Mouse (Mus musculus) brown adipose tissue, adult 24 weeks (tissue): ENCODE measurements around the gene Kcnmb1. TPM values are rescaled to one million over a fixed set of nuclear protein-coding genes. Genes with fewer than 3 reads are reported as not detected.

Source experiments
- H3K27ac ChIP-seq: fragments of 200-500 bp; replicated peaks from 2 replicates; pipeline ENCODE4 v1.5.1; 2012; ENCODE audit warnings: low read depth, mild to moderate bottlenecking, low read length
- H3K4me1 ChIP-seq: fragments of 200-500 bp; 2 replicates; pipeline ENCODE4 v1.6.1; 2012; ENCODE audit warnings: low read length, mixed read lengths; ENCODE audit not compliant: control insufficient read depth, insufficient read depth, insufficient read length
- H3K4me3 ChIP-seq: fragments of 200-500 bp; 2 replicates; pipeline ENCODE4 v1.5.1; 2012; ENCODE audit warnings: low read depth, mild to moderate bottlenecking, low read length, moderate library complexity; ENCODE audit not compliant: insufficient read depth
- polyA plus RNA-seq: library from polyadenylated mRNA; stranded (reverse); fragments of >200 nt; gene quantifications from 2 replicates; pipeline ENCODE4 v1.2.4, GENCODE M21; 2012; ENCODE audit not compliant: missing spikeins, insufficient read depth, insufficient read length

The Kcnmb1 gene
- polyA plus RNA-seq, 1 experiment, result not detected

GRCm38 (mm10) chr11:33932386-33933111 lies 30.3 kb upstream of the Kcnmb1 start:
- Histone ChIP-seq H3K27ac (no peak overlapping the region), H3K4me3 (peak overlapping the region; percentile 40; the same call in 1 of the 2 replicates), H3K4me1 (peaks cover 5% of the 10 kb centered on the region; the same call in 1 of the 2 replicates)

DNA sequence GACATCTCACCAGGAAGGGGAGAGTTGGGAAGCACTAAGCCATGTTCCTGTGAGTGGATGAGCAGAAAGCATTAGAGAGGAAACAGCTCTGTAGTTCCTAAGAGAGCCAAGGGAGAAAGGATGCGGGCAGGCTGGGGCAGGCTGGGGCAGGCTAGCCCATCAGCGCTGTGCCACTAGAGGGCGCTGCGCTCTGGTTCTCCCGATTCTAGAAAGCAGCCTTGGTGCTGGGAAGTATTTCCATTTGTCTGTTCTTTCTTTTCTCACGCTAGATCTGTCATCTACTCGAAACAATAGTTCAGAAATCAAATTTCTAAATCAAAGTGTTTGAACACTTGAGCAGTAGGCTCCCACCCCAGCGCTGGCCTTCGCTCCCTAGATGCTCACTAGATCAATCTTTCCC lies 28.5 kb upstream of the Kcnmb1 start:
- no peak overlapping the region for H3K4me3 ChIP-seq
- H3K27ac ChIP-seq, result no peak overlapping the region
- peaks cover 5% of the 10 kb centered on the region; the same call in 1 of the 2 replicates for H3K4me1 ChIP-seq

DNA sequence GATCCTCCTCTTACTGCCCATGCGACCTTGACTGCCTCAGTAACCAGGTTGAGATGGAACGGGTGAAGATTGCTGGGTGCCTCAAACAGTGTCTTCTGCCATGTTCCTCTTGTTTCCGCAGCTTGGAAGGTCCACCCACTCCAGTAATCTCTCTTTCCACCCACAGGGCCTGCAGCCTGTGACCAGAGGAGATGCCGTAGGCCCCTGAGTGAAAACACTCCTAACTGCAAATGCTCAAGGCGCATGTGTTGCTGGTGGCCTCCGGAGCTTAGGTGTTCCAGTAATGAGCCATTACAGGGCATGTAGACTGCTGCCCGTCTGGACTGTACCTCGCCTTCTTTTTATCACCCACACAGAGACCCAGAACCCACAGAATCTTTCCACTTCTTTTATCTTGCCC lies 25.2 kb upstream of the Kcnmb1 start:
- Histone ChIP-seq H3K27ac (no peak overlapping the region), H3K4me1 (peaks cover 3% of the 10 kb centered on the region; the same call in 1 of the 2 replicates), H3K4me3 (no peak overlapping the region)

GRCm38 (mm10) chr11:33938561-33939274 lies 24.1 kb upstream of the Kcnmb1 start:
- Histone ChIP-seq H3K4me3 (no peak overlapping the region), H3K4me1 (no peaks in the 10 kb centered on the region), H3K27ac (no peak overlapping the region)

DNA sequence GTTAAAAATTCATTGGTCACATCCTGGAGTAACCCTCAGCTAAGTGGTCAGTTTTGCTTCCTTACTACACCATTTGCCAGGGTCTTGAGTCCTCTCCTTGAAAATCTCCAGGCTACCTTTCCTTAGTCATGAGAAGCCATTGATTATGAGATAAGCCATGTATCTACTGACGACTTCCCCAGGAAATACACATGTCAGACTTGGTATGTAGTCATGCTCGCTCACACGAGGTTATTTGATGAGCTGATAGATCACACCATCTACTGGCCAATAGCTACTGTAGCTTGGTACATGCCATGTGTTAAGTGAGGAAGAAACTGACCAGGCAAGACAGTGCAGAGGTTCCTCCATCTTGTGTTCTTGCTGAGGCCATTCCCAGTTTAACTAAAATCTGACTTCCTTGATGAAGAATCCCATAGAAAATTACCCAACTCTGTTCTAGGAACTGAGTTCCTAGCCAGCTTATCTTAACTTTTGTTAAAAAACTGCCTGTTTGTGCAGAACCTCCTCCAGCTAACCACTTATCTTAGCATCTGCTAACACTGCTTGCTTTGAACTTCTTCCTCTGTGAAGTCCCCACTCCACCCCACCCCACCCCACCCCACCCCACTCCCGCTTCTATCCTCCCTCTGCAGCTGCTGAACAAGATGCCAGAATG lies 23.2 kb upstream of the Kcnmb1 start:
- Histone ChIP-seq H3K27ac (no peak overlapping the region), H3K4me1 (no peaks in the 10 kb centered on the region), H3K4me3 (no peak overlapping the region)

DNA sequence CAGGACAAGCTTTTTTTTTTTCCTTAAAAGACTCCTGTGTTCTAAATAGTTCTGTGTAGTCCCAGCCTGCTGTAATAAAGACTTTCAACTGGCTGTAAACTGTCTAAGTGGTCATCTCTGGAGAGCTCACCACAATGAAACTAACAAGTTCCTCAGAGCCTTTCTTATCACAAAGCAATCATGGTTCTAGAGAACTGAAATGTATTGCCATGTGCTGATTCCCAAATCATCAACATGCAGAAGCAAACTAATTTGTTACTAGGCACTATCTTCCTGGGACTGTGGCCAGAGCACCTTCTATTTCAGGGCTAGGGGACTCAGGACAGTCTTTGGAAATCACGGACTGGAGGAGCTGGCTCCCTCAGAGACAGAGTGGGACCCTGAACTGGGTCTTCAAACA lies 19.2 kb upstream of the Kcnmb1 start:
- no peak overlapping the region for H3K4me3 ChIP-seq
- no peaks in the 10 kb centered on the region for H3K4me1 ChIP-seq
- H3K27ac ChIP-seq, result no peak overlapping the region

DNA sequence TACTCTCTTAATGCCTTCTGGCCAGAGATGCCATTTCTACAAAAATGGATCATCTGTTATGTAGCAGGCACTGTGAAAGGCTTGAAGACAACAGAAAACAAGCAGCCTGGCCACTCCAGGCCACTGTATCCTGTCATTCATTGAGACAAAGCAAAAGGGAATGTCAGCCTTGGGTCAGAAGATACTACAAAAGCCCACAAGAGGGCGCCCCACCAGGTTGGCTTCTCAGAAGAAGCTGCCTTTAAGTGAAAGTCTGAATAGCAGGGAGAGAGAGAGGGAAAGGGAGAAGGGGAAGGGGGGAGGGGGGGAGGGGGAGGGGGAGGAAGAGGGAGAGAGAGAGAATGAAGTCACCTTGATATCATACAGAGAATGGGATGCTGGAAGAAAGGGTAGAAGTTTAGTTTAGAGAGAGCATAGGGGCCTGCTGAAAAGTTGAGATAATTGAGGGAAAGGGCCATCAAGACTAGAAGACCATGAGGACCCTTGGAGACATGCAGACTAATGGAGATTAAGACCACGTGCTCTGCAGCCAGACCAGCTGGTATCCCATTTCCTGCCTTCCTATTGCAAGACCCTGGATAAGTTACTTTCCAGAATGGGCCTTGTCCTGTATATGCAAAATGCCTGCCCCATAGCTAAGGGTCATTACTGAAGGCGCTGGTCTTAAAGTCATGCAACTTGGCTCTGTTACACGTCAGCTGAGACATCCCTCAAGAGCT lies 18.6 kb upstream of the Kcnmb1 start:
- Histone ChIP-seq H3K27ac (no peak overlapping the region), H3K4me3 (no peak overlapping the region)

DNA sequence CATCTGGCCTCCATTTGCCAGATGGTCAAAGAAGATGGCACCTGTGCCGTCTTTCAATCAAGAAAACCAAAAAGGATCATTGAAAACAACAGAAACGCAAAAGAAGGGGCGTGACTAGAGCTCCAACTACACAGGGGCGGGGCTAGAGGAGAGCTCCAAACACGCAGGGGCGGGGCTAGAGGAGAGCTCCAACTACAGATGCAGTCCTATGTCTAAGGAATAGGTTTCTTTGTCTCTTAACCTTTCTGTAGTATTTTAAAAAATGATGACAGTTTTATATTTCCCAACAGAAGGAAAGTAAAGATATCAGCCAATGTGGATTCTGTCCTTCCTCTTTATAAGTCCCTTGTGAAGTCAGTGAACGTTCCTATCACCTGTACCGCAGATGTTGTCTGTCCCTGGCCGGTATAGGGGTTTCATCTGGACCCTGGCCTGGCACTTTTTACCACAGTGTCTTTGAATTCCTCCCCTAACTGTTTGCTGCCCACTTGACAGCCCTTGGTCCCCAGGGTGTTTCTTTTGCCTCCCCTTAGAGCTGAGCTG lies 18.0 kb upstream of the Kcnmb1 start:
- Histone ChIP-seq H3K27ac (no peak overlapping the region), H3K4me3 (no peak overlapping the region), H3K4me1 (no peaks in the 10 kb centered on the region)

More for the DNA sequence above, 18.6 kb upstream of the Kcnmb1 start:
- no peaks in the 10 kb centered on the region for H3K4me1 ChIP-seq

DNA sequence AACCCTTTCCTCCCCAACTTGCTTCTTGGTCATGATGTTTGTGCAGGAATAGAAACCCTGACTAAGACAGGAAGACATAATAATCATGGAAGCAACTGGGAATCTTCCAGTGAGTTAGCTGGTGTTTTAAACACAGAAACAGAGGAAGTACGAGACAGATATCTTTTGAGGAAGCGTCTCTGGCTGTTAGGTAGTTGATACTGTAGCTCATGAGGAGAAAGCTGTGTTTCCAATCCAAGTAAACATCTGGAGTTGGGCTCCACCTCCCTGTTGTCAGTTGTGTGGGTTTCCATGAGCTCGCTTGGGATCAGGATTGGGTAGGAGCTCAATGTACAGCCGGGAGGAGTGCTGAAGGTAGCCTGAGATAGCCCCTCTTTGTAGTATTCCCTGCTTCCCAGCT lies 16.3 kb upstream of the Kcnmb1 start:
- Histone ChIP-seq H3K4me3 (no peak overlapping the region), H3K27ac (no peak overlapping the region), H3K4me1 (no peaks in the 10 kb centered on the region)

GRCm38 (mm10) chr11:33951155-33951554 lies 11.7 kb upstream of the Kcnmb1 start:
- Histone ChIP-seq H3K27ac (no peak overlapping the region), H3K4me1 (no peaks in the 10 kb centered on the region), H3K4me3 (no peak overlapping the region)

DNA sequence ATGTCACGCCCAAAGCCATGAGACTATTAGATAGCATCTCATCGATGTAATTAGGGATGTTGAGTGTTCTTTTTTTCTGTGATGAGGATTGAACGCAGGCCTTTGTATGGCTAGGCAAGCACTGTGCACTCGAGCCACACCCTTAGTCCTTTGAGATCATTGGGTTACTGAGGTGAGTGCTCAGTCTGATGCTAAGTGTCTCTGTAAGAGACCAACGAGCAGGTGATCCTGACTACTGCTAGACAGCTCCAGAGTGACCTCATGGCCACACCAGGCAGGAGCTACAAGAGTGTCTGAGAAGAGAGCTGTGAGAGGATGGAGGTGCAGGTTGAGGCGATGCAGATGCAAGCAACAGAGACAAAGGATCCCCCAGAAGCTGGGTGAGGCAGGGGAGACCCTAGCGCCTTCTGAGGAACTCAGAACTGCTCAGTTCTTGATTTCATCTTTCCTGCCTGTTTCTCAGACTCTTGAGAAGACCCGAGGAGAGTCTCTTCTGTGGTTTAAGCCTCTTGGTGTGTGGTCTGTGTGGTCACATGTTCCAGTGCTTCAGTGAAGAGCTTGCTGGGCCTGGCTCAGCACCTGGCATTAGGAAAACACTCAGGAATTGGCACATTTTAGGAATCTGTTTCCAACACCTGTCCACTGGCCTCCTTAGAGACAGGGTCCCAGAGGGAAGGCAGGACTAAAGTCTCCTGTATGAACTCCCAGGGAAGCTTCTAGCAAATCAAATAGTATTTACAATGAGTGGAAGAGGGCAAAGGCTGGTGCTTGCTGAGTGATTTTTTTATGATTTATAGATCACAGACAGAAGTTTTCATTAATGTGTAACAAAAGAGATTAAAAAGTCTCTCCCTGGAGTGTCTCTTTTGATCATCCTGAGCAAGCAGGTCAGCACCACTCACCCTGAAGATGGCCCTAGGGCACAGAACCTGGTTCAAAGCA lies 10.9 kb upstream of the Kcnmb1 start:
- H3K4me3 ChIP-seq, result no peak overlapping the region
- H3K27ac ChIP-seq, result no peak overlapping the region
- H3K4me1 ChIP-seq, result no peaks in the 10 kb centered on the region

GRCm38 (mm10) chr11:33955982-33956381 lies 6.8 kb upstream of the Kcnmb1 start:
- Histone ChIP-seq H3K4me1 (no peaks in the 10 kb centered on the region), H3K27ac (no peak overlapping the region), H3K4me3 (no peak overlapping the region)

DNA sequence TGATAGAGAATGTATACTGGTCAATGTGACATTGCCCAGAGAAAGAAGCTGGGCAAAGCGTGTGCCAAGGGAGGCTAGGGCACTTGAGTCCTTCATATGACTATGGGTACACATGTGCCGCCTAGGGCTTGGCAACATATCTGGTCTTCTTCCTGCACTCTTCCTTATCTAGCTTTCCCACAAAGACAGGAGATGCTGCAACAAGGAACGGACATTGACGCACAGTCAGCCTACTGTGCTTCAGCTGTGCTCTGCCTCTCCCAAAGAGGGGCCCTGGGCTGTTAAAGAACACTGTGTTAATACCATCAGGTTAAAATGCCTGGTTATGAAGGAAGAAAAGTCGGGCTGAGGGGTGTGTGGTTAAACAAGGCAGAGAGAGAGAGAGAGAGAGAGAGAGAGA lies 6.2 kb upstream of the Kcnmb1 start:
- Histone ChIP-seq H3K27ac (no peak overlapping the region), H3K4me1 (no peaks in the 10 kb centered on the region), H3K4me3 (no peak overlapping the region)

DNA sequence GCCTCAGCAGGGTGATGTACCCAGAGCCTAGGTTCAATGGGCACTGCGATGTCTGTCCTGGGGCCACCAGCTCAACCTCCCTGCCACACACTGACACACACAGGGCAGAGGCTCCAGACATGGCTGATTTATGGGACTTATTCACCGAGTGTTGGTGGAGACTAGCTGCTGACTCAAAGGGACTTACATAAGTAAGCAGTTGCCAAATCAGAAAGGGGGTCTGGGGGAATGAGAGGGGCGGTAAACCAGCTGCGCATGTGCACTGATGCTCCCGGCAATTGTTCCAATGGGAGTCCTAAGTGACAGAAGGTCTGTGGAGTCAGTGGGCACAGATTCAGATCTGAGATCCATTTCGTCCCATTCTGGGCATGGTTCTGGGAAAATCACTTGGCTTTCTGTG lies 5.2 kb upstream of the Kcnmb1 start:
- Histone ChIP-seq H3K27ac (no peak overlapping the region), H3K4me3 (no peak overlapping the region), H3K4me1 (no peaks in the 10 kb centered on the region)
